Mouse (Mus musculus) common myeloid progenitor, adult 5-6 weeks (primary cell): ENCODE results near the gene Cpa2. TPM values are rescaled to one million over a fixed set of nuclear protein-coding genes. Genes with fewer than 3 reads are reported as not detected.

Experiments used
- total RNA-seq: library from RNA; stranded (forward); fragments of 200-1000, 187-1606 nt; gene quantifications from 2 replicates; pipeline ENCODE4 v1.2.3, GENCODE M21; 2017

Cpa2 gene
- total RNA-seq, 1 experiment from 2014 or later, result not detected

Other genes starting within 250 kb of the Cpa2 start
- 11.2 and 14.1 TPM in 2 replicates for gene Ube2h, start 237.0 kb upstream of the Cpa2 start, total RNA-seq
- 44.0 and 45.2 TPM in 2 replicates for gene Zc3hc1, start 150.6 kb upstream of the Cpa2 start, total RNA-seq
- gene Klhdc10, start 139.7 kb upstream of the Cpa2 start, total RNA-seq, result 40.2 and 43.4 TPM in 2 replicates
- 25.7 and 48.9 TPM in 2 replicates for gene Tmem209, start 31.8 kb upstream of the Cpa2 start, total RNA-seq
- not detected in 2 replicates for gene Ssmem1, start 31.7 kb upstream of the Cpa2 start, total RNA-seq
- not detected in 2 replicates for gene Cpa4, start 26.8 kb downstream of the Cpa2 start, total RNA-seq
- gene Cpa5, start 69.4 kb downstream of the Cpa2 start, total RNA-seq, result not detected in 2 replicates
- not detected in 2 replicates for gene Cpa1, start 97.6 kb downstream of the Cpa2 start, total RNA-seq
- 9.3 and 12.0 TPM in 2 replicates for gene Cep41, start 152.2 kb downstream of the Cpa2 start, total RNA-seq
- gene Mest, start 182.0 kb downstream of the Cpa2 start, total RNA-seq, result 0.14 TPM in 1 of 2 replicates, not detected in the other